Mouse (Mus musculus): Measurements from ENCODE around the gene Tmed4.
A peak's percentile ranks its signal among the peaks of the same experiment; 100 is the strongest.
"Not testable (repeated sequence)": the region's sequence is repeated elsewhere in the genome, so short reads cannot be mapped to it uniquely, and the experiment has no call there.

The Tmed4 gene

DNA sequence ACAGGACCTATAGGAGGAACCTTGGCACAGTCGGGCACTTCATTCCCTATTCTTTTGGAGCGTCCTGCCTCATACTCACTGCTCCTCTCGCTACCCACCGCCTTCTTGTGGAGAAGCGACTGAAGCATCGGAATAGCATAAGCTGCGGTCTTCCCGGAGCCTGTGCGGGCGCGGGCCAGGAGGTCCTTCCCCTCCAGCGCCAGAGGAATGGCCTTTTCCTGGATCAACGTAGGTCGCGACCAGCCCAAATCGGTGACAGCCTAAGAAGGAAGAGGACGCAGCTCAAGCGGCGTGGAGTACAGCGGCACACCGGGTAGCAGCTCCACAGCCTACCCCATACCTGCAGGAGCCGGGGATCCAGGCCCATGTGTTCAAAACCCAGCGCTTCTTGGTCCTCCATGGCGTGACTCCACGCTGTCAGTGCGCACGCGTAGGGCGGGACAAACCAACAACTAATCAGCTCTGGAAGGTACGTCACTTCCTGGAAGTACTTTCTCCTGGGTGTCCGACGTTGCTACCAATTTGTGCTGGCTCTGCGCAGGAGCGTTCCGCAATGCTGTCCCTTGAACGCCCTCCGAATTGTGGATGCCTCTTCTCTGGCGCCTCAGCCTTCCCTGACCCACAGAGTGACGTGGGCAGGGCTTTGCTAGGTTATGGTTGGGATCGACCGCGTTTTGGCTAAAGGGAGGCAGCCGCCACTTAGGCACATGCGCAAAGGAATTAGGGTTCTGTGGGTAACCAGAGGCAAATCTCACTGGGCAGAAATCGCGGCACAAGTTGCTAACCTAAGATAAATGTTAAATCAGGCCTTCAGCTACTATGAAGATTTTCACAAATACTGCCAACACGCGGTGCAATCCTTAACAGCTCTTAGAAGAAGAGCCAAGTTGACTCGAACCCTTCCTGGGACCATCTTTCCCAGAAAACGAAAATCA, 7.1 kb downstream of the Tmed4 start, which contains the start of gene Ddx56:
Ddx56 (minus strand) TSS at position 453 of the 935 bp plus-strand sequence.
- peak; percentile 91 for DNase-seq

DNA sequence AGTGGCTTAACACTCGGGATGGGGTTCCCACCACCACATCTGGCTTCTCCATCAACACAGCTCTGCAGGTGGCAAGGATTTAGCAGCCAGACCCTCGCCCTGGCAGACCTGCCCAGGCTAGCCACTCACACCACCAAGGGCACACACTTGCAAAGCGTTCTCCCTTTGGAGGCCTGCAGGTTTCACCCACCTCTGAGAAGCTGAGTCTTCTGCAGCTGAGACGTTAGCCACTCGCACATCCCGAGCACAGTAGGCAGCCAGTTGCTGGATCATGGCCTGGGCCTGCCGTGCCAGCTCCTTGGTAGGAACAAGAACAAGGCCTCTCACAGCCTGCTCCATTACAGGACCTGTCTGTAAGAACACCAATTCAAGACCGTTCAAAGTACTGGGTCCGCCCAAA, 8.0 kb downstream of the Tmed4 start:
- no peak for DNase-seq

DNA sequence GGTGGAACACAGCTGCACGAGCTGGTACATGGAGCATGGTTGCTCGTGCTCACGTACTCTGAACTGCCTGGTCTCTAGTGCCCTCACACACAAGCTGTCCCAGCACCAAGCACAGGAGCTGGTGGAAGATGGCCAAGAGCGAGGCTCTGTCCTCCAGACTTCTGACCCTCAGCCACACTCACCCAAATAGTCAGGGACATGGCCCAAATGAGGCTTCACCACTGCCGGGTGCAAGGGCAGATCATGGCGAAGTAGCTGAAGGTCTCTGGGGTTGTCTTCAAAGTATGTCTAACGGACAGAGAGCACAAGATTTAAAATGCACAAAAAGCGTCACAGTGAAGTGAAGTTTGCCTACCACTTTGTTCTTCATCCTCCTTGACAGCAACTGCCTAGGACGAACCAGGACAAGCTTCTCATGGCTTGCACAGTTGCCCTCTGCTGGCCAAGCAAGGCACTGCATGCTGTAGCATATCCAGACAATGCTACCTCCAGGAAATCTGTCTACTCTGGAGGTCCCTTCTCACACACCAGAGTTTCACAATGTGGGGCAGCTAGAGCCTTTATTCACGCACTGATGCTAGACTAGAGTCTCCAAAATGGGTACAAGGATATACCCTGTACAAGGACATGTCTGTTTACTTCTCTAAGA, 13.1 kb downstream of the Tmed4 start:
- DNase-seq = peak; percentile 77

- DNase-seq = no peak
These were observed 15.3 kb downstream of the Tmed4 start for GRCm38 (mm10) chr11:6259413-6259812.

GRCm38 (mm10) chr11:6256490-6257072, 18.1 kb downstream of the Tmed4 start:
- DNase-seq = peak; percentile 28

DNA sequence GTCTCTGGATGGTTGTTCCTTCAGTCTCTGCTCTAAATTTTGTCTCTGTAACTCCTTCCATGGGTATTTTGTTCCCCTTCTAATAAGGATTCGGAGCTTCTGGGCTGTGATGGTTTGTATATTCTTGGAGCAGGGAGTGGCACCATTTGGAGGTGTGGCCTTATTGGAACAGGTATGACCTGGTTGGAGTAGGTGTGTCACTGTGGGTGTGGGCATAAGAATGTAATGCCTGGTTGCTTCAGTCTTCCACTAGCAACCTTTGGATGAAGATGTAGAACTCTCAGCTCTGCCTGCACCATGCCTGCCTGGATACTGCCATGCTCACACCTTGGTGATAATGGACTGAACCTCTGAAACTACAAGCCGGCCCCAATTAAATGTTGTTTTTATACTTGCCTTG, 20.1 kb downstream of the Tmed4 start:
- not testable (repeated sequence) for DNase-seq

- no peak for DNase-seq
These were observed 21.8 kb downstream of the Tmed4 start for GRCm38 (mm10) chr11:6252824-6253223.

DNA sequence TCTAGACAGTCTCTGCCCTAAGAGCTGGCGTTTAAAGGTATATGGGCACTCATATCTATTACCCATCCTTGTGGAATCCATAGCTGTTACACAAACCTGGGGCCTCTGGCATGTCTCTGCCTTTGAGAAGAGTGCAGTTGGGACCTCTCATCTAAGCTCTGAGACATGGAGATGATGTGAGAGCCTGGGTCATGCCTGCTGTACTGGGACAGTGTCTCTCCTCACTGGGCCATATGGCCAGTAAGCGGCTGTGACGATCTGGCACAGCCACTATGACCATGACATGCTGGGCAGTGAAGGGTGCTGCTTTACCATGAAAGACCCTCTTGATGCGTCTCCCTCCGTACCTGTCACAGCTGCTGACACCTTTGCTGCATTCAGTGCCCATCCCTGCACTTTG, 22.4 kb downstream of the Tmed4 start:
- no peak for DNase-seq

DNA sequence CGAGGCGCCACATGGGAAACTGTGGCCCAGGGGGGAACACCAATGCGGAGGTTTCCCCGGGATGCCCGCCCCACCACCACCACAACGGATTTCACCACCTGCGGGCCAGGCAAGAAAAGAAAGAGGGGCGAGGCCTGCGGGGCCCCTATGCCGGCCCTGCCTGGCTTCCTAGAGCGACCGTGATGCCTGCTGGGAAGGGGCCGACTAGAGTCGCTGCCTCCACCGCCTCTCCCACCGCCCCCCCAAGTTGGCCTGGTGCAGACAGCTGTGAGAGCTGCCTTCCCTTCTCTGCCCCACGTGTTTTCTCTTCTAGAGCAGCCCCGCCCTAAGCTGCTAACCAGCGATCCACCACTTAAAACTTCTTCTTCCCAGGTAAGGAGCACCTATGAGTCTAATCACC, 30.0 kb downstream of the Tmed4 start:
- DNase-seq = no peak

DNA sequence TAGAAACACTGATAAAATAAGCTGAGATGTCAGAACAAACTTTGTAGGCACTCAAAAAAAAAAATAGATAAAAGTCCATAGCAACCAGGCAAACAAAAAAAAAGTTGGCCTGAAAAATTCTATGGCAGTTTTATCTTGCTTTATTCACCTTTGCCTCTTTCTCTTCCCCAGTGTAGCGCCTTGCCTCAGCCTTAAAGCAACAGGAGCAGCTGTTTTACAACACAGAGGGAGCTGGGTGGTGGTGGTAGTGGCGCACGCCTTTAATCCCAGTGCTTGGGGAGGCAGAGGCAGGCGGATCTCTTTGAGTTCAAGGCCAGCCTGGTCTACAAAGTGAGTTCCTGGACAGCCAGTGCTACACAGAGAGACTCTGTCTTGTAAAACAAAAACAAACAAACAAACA, 41.6 kb downstream of the Tmed4 start:
- no peak for DNase-seq

- DNase-seq = no peak
These were observed 44.7 kb downstream of the Tmed4 start, which contains the start of gene Npc1l1 for GRCm38 (mm10) chr11:6230012-6230411. TSS of gene Npc1l1 (minus strand) at chr11:6230143.

DNA sequence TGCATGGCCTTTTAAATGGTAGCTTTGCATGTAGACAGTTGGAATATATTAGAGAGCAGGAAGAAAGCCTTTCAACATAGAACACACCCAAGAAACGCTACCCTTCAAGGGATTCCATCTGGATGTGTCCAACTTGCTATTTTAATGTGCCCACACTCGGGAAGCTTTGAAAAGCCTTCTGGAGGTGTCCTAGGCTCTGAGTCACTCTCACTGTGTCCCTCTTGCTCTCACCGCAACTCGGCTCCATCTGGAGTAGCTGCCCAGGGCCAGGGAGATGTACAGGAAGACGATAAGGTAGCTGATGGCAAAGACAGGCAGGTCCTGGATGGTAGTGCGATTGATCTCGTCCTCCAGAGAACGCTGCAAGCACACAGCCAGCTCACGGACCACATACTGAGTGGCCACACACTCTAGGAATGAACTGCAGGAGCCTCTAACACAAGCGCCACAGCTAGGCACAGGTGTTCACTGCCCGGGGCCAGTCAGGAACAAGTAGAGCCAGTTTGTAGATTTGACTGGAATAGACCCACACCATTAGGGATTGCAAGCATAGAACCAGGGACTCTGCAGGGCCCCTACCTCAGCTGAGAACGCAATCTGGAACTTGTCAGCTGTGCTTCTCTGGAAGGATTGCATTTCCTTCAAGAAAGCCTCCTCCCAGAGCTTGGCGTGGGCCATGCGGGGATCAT, 50.0 kb downstream of the Tmed4 start:
- peak; percentile 8 for DNase-seq

- no peak for DNase-seq
These were observed 52.5 kb downstream of the Tmed4 start for GRCm38 (mm10) chr11:6222187-6222586.
